18 mouse cellular contexts compared by ENCODE assay signal in genomic region chr3:14838936-14839335, GRCm38 (mm10). TPM values are rescaled to one million over a fixed set of nuclear protein-coding genes. Genes with fewer than 3 reads are reported as not detected.
"Had no signal": no experiment of that assay in that cellular context is flagged by ENCODE, and none has a peak within 500 bp of the region (broad histone marks: within the 10 kb centered on the region; RNA-seq: fewer than 3 reads in every experiment).

No protein-coding gene starts in this region.

- ATAC-seq: lung, postnatal 0 days; midbrain, embryonic 13.5 days; midbrain, embryonic 15.5 days had no signal

- H3K9me3 ChIP-seq: lung, embryonic 15.5 days; megakaryocyte, embryonic 14.5 days; midbrain, embryonic 13.5 days; midbrain, embryonic 15.5 days; neural tube, embryonic 12.5 days; stomach, embryonic 15.5 days had no signal

- H3K36me3 ChIP-seq: lung, embryonic 15.5 days; midbrain, embryonic 13.5 days; midbrain, embryonic 15.5 days; neural tube, embryonic 12.5 days; stomach, embryonic 15.5 days had no signal

- H3K27me3 ChIP-seq: lung, embryonic 15.5 days; megakaryocyte, embryonic 14.5 days; midbrain, embryonic 13.5 days; midbrain, embryonic 15.5 days; neural tube, embryonic 12.5 days; stomach, embryonic 15.5 days had no signal

- H3K9ac ChIP-seq: lung, embryonic 15.5 days; midbrain, embryonic 13.5 days; midbrain, embryonic 15.5 days; neural tube, embryonic 12.5 days; stomach, embryonic 15.5 days had no signal

- DNase-seq: lung, adult 2 months; lung, postnatal 14 days; lung, postnatal 36 days; right cerebral cortex, postnatal 14 days; thymus, adult 2 months; thymus, postnatal 25 days; thymus, postnatal 4 days had no signal

- H3K4me2 ChIP-seq: lung, embryonic 15.5 days; midbrain, embryonic 11.5 days; midbrain, embryonic 13.5 days; midbrain, embryonic 15.5 days; neural tube, embryonic 12.5 days; stomach, embryonic 15.5 days had no signal

- H3K4me1 ChIP-seq: lung, embryonic 15.5 days; megakaryocyte, embryonic 14.5 days; midbrain, embryonic 13.5 days; midbrain, embryonic 15.5 days; neural tube, embryonic 12.5 days; stomach, embryonic 15.5 days had no signal

- H3K27ac ChIP-seq: lung, embryonic 15.5 days; macrophage; midbrain, embryonic 13.5 days; midbrain, embryonic 15.5 days; neural tube, embryonic 12.5 days; stomach, embryonic 15.5 days; stomach, postnatal 0 days had no signal

- H3K4me3 ChIP-seq: lung, embryonic 15.5 days; megakaryocyte, embryonic 14.5 days; midbrain, embryonic 13.5 days; midbrain, embryonic 15.5 days; neural tube, embryonic 12.5 days; stomach, embryonic 15.5 days had no signal

RNA-seq across cellular contexts. Expression of gene Car3, which starts 24.4 kb away (rescaled TPM):
- polyA plus RNA-seq: macrophage had no signal

RNA-seq across cellular contexts. Expression of gene Car1, which starts 30.8 kb away (rescaled TPM):
- polyA plus RNA-seq: macrophage; midbrain, embryonic 11.5 days; midbrain, embryonic 13.5 days; neural tube, embryonic 12.5 days; neural tube, embryonic 14.5 days had no signal
